Mouse (Mus musculus) layer of hippocampus, adult 9-11 months (tissue): ENCODE measurements around the gene Kdm1a.

ENCODE experiments used
- DNase-seq: peaks from one replicate; pipeline ENCODE4 v3.0.0; 2022

The Kdm1a gene

DNA sequence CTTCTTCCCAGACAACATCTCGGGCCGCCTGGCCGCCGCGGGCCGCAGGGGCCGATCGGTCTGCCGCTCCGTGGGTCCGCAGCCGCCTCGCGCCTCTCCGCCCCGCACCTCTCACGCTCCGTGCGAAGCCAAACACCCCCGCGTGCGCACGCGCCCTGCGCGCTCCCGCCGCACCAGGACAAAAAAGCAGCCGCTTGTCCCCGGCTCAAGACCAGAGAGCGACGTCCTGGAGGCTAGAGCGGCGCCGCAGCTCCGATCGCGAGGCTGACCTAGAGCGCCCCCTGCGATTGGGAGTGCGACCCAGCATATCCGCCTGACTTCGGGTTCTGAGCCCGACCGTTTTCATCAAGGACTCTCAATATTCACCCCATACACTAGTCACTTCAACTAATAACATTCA lies at the start of gene Kdm1a:
TSS of gene Kdm1a (minus strand) at position 156 of the 400 bp plus-strand sequence.
- peak; percentile 93 for DNase-seq

- DNase-seq: peak; percentile 50
Measured at GRCm38 (mm10) chr4:136651882-136652527, 49.5 kb upstream of the Kdm1a start.

DNA sequence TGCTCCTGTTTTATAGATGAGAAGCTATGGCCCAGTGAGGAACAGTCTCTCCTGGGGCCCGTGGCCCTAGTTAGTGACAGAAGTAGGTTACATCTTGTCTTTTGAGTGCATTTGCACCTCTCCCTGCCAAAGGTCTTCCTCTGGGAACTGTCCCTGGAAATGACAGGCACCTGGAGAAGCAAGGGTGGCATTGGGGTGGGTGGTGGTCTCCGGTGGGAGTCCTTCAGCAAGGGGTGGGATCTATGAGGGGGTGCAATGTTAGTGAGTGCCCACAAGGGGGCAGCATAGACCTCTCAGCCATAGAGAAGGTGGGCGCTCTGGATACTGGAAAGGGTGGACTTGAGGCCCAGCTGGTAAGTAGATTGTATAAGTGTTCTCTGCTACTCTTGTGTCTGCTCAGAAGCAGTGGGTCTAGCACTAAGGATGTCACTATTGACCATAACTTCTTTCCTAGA lies 48.9 kb upstream of the Kdm1a start:
- DNase-seq: peak; percentile 31

DNA sequence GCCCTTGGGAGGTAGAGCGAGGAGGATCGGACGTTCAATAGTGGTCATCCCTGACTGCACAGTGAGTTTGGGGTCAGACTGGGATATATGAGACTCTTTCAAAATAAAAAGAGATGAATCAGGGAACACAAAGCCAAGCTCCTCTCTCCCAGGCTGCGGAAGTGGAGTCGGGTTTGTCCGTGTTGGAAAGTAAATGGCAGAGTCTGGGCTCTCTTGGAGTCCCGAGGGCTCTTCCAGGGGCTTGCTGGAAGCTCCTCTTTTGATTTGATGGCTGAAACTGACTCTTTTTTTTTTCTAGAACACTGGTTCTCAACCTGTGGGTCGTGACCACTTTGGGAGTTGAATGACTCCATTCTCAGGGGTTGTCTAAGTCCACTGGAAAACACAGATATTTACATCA lies 47.7 kb upstream of the Kdm1a start:
- no peak for DNase-seq

DNA sequence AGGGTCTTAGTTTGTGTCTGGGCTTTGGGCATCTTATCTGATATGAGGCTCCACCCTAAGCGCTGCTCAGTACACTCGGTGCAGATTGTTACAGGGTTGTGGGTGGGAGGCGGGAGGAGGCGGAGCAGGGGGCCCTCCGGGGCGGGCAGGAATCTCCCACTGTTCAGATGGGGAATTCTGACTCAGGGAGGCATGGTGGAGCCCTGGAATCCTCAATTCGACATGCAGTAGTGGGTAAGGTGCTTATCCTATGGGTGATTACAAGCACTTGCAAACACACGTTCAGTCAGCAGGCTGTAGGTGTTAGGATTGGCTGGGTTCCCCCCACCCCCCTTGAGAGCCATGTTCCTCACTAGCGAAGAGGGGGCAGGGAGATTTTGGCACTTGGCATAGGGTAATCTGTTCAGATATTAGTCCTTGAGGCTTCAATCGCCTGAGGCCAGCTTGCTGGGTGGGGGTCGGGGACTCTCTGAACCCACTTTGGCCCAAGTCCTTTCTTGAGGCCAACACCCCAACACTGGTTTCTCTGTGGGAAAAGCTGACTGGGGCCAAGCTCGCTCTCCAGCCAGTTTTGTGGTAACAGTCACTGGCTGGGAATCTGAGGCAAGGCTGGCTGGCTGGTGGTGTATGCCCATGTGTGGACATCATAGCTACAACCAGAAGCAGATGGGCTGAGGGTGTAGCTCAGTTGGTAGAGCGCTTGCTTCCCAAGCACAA lies 47.1 kb upstream of the Kdm1a start:
- DNase-seq: peak; percentile 51

DNA sequence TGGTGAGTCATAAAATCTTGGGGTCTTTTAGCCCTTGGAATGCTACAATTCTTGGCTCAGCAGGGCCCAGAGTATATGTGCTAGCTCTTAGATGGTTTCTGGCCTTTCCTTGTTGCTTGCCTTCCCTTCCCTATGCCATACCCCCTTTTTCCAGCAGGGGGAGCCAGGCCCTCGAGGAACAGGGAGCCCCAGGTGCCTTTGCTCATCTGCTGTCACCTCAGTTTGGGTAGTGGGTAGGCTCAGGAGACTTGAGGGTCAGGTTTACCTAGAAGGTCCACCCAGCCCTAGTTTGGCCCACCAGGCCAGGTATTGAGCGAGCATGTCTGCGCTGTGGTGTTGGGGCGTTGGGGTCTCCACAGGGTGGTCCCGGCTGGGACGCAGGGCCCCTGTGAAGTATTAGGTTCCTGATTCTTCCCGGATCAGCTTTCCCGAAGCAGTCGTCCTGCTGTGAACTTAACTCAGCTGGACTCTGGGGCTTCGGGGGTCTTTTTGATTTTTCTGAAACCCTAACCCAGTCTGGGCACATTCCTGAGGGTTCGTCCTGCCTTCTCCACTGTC lies 46.5 kb upstream of the Kdm1a start:
- DNase-seq: peak; percentile 78

GRCm38 (mm10) chr4:136638890-136639289 lies 36.4 kb upstream of the Kdm1a start:
- DNase-seq: no peak

- no peak for DNase-seq
Measured at GRCm38 (mm10) chr4:136638230-136638750, 35.8 kb upstream of the Kdm1a start.

- peak; percentile 80 for DNase-seq
Measured at GRCm38 (mm10) chr4:136637563-136638229, 35.2 kb upstream of the Kdm1a start.

- DNase-seq: no peak
Measured at GRCm38 (mm10) chr4:136636983-136637562, 34.5 kb upstream of the Kdm1a start.

GRCm38 (mm10) chr4:136636511-136636910 lies 34.0 kb upstream of the Kdm1a start:
- DNase-seq: no peak

DNA sequence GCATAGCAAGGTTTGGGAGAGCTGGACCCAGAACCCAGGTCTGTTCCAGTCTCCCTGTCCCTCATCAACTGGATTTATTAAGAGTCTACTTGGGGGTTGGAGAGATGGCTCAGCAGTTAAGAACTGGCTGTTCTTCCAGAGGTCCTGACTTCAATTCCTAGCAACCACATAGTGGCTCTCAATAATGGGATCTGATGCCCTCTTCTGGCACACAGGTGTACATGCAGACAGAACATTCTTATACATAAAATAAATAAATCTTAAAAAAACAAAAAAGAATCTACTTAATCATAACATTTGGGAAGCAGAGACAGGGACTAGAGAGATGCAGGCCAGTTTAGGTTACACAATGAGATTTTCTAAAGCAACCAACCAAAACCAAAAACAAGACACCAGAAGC lies 33.5 kb upstream of the Kdm1a start:
- no peak for DNase-seq

DNA sequence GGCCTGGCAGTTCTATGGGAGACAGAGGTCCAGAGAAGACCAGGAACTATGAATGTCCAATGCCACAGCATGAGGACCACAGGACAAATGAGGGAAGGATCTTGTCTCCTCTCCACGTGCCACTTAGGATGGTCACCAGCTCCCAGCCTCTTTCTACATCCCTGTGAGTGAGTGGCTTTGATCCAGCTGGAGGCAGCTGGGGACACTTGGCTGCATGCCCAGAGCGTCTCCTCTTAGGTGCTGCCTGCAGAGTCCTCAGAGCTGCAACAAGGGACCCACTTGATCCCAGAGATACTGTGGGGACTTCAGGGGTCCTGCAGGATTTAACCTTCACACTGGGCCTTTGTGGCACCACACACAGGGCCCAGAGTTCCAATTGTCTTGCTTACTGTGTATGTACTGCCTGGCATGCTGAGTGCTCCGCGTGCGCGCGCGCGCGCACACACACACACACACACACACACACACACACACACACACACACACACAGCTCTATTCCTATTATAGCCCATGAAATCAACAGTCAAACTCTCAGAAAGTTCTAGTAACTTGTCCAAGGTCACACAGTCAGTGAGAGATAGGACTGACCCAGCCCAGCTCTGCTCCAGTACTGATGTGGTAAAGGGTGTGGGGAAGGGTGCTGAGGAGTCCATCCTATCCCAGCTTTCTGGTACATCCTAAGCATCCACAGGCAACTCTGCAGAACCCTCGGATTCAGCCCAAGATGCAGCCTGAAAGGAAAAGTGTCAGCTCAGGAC lies 28.9 kb upstream of the Kdm1a start:
- DNase-seq: no peak

- DNase-seq: no peak
Measured at GRCm38 (mm10) chr4:136626590-136626989, 24.1 kb upstream of the Kdm1a start.

DNA sequence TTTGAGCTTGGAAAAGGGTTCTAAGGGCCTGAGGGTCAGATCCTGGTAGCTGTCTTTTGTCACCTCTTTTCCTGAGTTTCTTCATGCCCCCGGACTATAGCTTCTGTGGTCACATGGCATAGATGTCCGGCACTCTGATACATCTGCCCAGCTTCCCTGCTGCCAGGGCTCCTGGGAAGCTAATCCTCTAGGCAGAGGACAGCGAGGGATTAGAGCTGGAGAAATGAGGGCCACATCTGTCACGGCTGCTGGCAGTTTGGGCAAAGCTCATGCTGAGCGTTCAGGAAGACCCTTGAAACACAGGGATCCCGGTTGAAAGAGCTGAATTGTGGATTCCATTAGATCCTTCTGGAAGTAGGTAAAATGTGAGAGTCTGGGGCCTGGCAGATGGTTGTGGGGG lies 19.9 kb upstream of the Kdm1a start, which contains the start of gene Lactbl1:
TSS of gene Lactbl1 (plus strand) at position 234 of the 400 bp plus-strand sequence.
- no peak for DNase-seq

DNA sequence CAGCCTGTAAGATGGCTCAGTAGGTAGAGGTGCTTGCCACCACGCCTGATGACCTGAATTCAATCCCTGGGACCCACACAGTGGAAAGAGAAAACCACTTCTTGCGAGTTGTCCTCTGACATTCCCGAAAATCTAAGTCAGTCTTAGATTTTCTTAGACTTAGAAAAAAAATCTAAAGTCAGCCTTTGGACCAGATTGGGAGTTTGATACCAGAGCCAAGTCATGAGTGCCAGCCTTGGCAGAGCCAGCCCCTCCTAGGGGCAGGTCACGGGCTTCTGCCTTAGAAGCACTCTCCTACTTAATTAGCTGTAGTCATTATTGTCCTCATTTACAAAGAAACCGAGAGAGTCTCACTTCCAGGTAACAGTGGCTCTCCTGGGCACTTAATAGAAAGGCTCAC lies 19.4 kb upstream of the Kdm1a start:
- DNase-seq: no peak

- peak; percentile 35 for DNase-seq
Measured at GRCm38 (mm10) chr4:136621336-136621735, 18.8 kb upstream of the Kdm1a start.

DNA sequence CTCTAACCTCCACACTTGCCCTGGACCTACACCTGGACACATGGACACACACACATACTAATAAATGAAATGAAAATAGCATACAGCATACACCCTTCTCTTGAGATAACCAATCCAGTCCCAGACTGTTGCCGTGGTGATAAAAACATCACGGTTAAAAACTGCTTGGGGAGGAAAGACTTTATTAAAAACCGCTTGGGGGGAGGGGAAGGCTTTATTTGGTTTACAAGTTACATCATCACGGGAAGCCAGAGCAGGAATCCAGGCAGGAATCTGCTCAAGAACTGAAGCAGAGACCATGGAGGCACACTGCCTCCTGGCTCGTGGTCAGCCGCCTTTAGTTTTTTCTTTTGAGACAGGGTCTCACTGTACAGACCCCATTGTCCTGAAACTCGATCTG lies 11.1 kb upstream of the Kdm1a start:
- DNase-seq: no peak

- DNase-seq: no peak
Measured at GRCm38 (mm10) chr4:136610387-136610856, 7.9 kb upstream of the Kdm1a start, which contains the start of gene Tex46. Gene Tex46, plus strand, starts transcription at chr4:136610437.

DNA sequence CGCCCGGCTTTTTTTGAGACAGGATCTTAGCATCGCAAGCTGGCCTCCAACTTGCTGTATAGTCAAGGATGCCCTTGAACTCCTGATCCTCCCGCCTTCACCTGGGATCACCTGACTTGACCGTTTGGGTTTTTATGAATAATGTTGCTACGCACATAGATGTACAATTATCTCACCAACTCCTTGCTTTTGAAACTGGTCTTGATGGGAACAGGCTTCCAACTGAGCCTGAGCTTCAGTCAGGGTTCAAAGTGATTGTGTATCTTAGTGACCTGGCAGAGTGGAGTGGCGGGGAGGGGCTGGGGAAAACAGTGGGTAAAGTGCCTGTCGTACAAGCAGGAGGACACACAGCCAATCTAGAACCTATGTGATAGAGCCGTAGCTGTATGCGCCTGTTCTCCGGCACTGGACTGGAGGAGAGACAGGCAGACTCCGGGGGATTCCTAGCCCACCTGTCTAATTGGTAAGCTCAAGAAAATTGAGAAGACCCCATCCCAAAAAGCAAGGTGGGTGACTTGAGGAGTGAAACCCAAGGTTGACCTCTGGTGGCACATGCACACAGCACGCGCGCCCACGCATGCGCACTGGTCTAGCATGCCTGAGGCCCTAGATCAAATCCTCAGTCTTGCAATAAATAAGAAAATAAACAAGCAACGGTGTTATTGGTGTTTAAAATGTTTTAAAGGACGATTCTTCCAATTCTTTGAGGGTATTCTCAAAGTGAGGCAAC lies 3.4 kb upstream of the Kdm1a start:
- no peak for DNase-seq

DNA sequence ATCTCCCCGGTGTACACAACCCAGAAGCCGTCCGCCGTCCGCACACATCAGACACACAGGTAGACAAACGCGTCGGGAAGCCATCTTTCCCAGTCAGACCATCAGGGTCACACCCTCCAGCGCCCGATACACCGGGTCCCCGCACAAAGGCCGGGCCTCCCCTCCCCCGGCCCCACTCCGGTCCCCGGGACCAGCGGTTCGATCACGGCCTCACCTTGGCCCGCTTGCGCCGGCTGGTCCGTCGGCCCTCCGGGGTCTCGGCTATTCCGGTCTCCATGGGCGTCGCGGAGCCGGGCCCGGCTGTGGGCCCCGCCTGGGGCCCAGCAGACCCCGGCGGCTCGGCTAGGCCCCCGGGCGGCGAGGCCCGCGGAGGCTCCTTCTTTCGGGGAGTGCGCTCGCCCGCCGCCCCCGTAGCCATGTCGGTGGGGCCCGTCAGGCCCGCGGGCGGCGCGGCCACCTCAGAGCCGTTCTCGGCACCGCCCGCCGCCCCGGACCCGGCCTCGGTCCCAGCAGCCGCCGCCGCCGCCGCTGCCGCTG lies 437 bp downstream of the Kdm1a start:
- DNase-seq: no peak
